Mouse (Mus musculus) heart, adult 9 months (tissue): ENCODE measurements at regions not wholly inside any gene's neighbourhood (a gene's known extent, or its start where the extent isn't known, plus 50 kb on each side); places are given as distances from the start of the nearest gene placed in this dataset.
"Not testable (repeated sequence)": the region's sequence is repeated elsewhere in the genome, so short reads cannot be mapped to it uniquely, and the experiment has no call there.

Source experiments
- DNase-seq, 2 experiments: peaks; one replicate each; pipeline ENCODE4 v3.0.0; 2022; ENCODE audit warnings: low spot score in 2 of 2

GRCm38 (mm10) chr12:77526581-77526980, 288.7 kb downstream of the Fut8 start:
- not testable (repeated sequence) for DNase-seq

- DNase-seq, result no peak
These were observed 289.6 kb downstream of the Fut8 start for GRCm38 (mm10) chr12:77527499-77527898.

GRCm38 (mm10) chr12:77527953-77528865, 290.3 kb downstream of the Fut8 start:
- DNase-seq, result no peak

GRCm38 (mm10) chr12:77528868-77529271, 290.9 kb downstream of the Fut8 start:
- no peak for DNase-seq

GRCm38 (mm10) chr12:77529414-77529813, 291.5 kb downstream of the Fut8 start:
- DNase-seq, result no peak

GRCm38 (mm10) chr12:77529955-77530354, 292.0 kb downstream of the Fut8 start:
- DNase-seq, result no peak

- DNase-seq, result peak in 1 of 2 experiments; percentile 7
These were observed 293.4 kb downstream of the Fut8 start for GRCm38 (mm10) chr12:77531294-77531693.

GRCm38 (mm10) chr12:77532547-77532946, 294.6 kb downstream of the Fut8 start:
- DNase-seq, result no peak

GRCm38 (mm10) chr12:77533606-77534005, 295.7 kb downstream of the Fut8 start:
- no peak for DNase-seq

- DNase-seq, result no peak
These were observed 296.2 kb downstream of the Fut8 start for GRCm38 (mm10) chr12:77534079-77534478.

GRCm38 (mm10) chr12:77535147-77535546, 297.2 kb downstream of the Fut8 start:
- DNase-seq, result no peak

GRCm38 (mm10) chr12:77537139-77537848, 299.4 kb downstream of the Fut8 start:
- DNase-seq, result no peak

GRCm38 (mm10) chr12:77539661-77540431, 301.9 kb downstream of the Fut8 start:
- DNase-seq, result no peak

- no peak for DNase-seq
These were observed 303.3 kb downstream of the Fut8 start for GRCm38 (mm10) chr12:77541051-77541765.

GRCm38 (mm10) chr12:77541826-77542225, 303.9 kb downstream of the Fut8 start:
- DNase-seq, result no peak

GRCm38 (mm10) chr12:77543651-77544050, 305.7 kb downstream of the Fut8 start:
- no peak for DNase-seq

- DNase-seq, result no peak
These were observed 308.2 kb downstream of the Fut8 start for GRCm38 (mm10) chr12:77546165-77546564.

GRCm38 (mm10) chr12:77568286-77568685, 330.4 kb downstream of the Fut8 start:
- DNase-seq, result peak in 1 of 2 experiments; percentile 11

- no peak for DNase-seq
These were observed 332.6 kb downstream of the Fut8 start for GRCm38 (mm10) chr12:77570501-77570900.

- DNase-seq, result no peak
These were observed 333.1 kb downstream of the Fut8 start for GRCm38 (mm10) chr12:77571071-77571470.

- no peak for DNase-seq
These were observed 337.1 kb downstream of the Fut8 start for GRCm38 (mm10) chr12:77575046-77575445.
